Mouse (Mus musculus): ENCODE measurements at regions not wholly inside any gene's neighbourhood (a gene's known extent, or its start where the extent isn't known, plus 50 kb on each side); places are given as distances from the start of the nearest gene placed in this dataset.

GRCm38 (mm10) chr4:102688378-102688777 lies 52.7 kb upstream of the Sgip1 start:
- no peak for TF ChIP-seq GABPA (IDR thresholded peaks at IDR 0.05; ENCODE audit: low read depth, low read length)
- TF ChIP-seq GATA1 (IDR thresholded peaks at IDR 0.05; ENCODE audit: low read depth, low read length) = no peak
- TF ChIP-seq RCOR1 (IDR thresholded peaks at IDR 0.05; ENCODE audit: low read depth, low read length) = no peak
- no peak for TF ChIP-seq EP300 (IDR thresholded peaks at IDR 0.05; ENCODE audit: low read depth in 1 of 2, low read length in 2 of 2)
- no peak for TF ChIP-seq ETS1 (IDR thresholded peaks at IDR 0.05; ENCODE audit: low read depth, low read length)
- TF ChIP-seq ELF1 (IDR thresholded peaks at IDR 0.05; ENCODE audit: low read depth, low read length) = no peak
- TF ChIP-seq MXI1 (IDR thresholded peaks at IDR 0.05; ENCODE audit: low read depth, low read length) = no peak
- TF ChIP-seq ZC3H11A (IDR thresholded peaks at IDR 0.05; ENCODE audit: low read depth, low read length) = no peak
- TF ChIP-seq MAFK (IDR thresholded peaks at IDR 0.05; ENCODE audit: borderline replicate concordance, low read depth, low read length) = no peak
- TF ChIP-seq RAD21 (IDR thresholded peaks at IDR 0.05; ENCODE audit: low read depth, low read length) = no peak
- no peak for TF ChIP-seq BHLHE40 (IDR thresholded peaks at IDR 0.05; ENCODE audit: borderline replicate concordance, low read depth, low read length)
- no peak for TF ChIP-seq ZNF384 (IDR thresholded peaks at IDR 0.05; ENCODE audit: low read depth, low read length)
- TF ChIP-seq POLR2AphosphoS2 (IDR thresholded peaks at IDR 0.05; ENCODE audit: low read length) = no peak
- TF ChIP-seq POLR2AphosphoS5 (IDR thresholded peaks at IDR 0.05; ENCODE audit: borderline replicate concordance, low read depth, low read length) = no peak
- no peak for TF ChIP-seq NELFE (IDR thresholded peaks at IDR 0.05; ENCODE audit: low read depth, low read length)
- TF ChIP-seq MAX (IDR thresholded peaks at IDR 0.05; ENCODE audit: low read length) = no peak
- no peak for TF ChIP-seq SIN3A (IDR thresholded peaks at IDR 0.05; ENCODE audit: low read length)
- no peak for TF ChIP-seq MYC (IDR thresholded peaks at IDR 0.05; ENCODE audit: low read depth, low read length)
- TF ChIP-seq TAL1 (IDR thresholded peaks at IDR 0.05; ENCODE audit: low read length) = no peak
- Histone ChIP-seq H3K9ac (ENCODE audit: control insufficient read depth, low read depth, low read length, poor library complexity, severe bottlenecking) (no peak overlapping the region), H3K27ac (ENCODE audit: control insufficient read depth, low read depth, low read length) (no peak overlapping the region), H3K79me2 (ENCODE audit: control insufficient read depth, insufficient read depth, low read length, poor library complexity) (no peaks in the 10 kb centered on the region), H3K4me3 (ENCODE audit: control insufficient read depth in 1 of 2, insufficient read depth in 1 of 2, low read depth in 2 of 2, low read length in 2 of 2) (no peak overlapping the region), H3K9me3 (replicated peaks; ENCODE audit: insufficient read depth, low read length) (no peaks in the 10 kb centered on the region), H3K27me3 (ENCODE audit: control insufficient read depth in 1 of 2, insufficient read depth in 2 of 2, low read length in 2 of 2) (no peaks in the 10 kb centered on the region), H3K36me3 (ENCODE audit: control insufficient read depth in 1 of 2, insufficient read depth in 2 of 2, low read length in 2 of 2) (no peaks in the 10 kb centered on the region), H3K4me1 (ENCODE audit: control insufficient read depth in 1 of 2, insufficient read depth in 2 of 2, low read length in 2 of 2) (no peaks in the 10 kb centered on the region)
- no peak for DNase-seq (ENCODE audit: low read depth, low spot score)
